Mouse (Mus musculus): ENCODE results near the gene Thbs3. TPM values are rescaled to one million over a fixed set of nuclear protein-coding genes. Genes with fewer than 3 reads are reported as not detected.

Gene Thbs3
- polyA plus RNA-seq (2014; fragmentation: Illumina TruSeq; extraction: RNeasy Lipid Tissue Mini Kit (QIAGEN cat#74804); ENCODE audit: low read depth, low replicate concordance) = 0.73 TPM

GRCm38 (mm10) chr3:89214681-89215411, at the start of gene Thbs3:
Gene Thbs3 (plus strand): TSS chr3:89215180.

GRCm38 (mm10) chr3:89177242-89178106, 37.5 kb upstream of the Thbs3 start, which contains the start of gene Scamp3:
Gene Scamp3 (plus strand): TSS chr3:89177473.

GRCm38 (mm10) chr3:89183058-89183958, 31.7 kb upstream of the Thbs3 start, which contains the start of gene Fam189b:
Gene Fam189b (plus strand): TSS chr3:89183143.

GRCm38 (mm10) chr3:89202253-89203141, 12.5 kb upstream of the Thbs3 start, which contains the start of gene Gba:
Gene Gba (plus strand): TSS chr3:89202928.

GRCm38 (mm10) chr3:89226900-89227299, 11.9 kb downstream of the Thbs3 start, which contains the start of gene Mtx1:
Gene Mtx1 (minus strand): TSS chr3:89227088.

GRCm38 (mm10) chr3:89228836-89229235, 13.9 kb downstream of the Thbs3 start, which contains the start of gene Muc1:
Gene Muc1 (plus strand): TSS chr3:89229057.

GRCm38 (mm10) chr3:89245688-89246171, 30.8 kb downstream of the Thbs3 start, which contains the start of gene Krtcap2:
Gene Krtcap2 (plus strand): TSS chr3:89245966.

GRCm38 (mm10) chr3:89246261-89247100, 31.5 kb downstream of the Thbs3 start, which contains the start of gene Trim46:
Gene Trim46 (minus strand): TSS chr3:89246309.

GRCm38 (mm10) chr3:89259076-89259475, 44.1 kb downstream of the Thbs3 start, which contains the start of gene Dpm3:
Gene Dpm3 (plus strand): TSS chr3:89259358.

GRCm38 (mm10) chr3:89270051-89270755, 55.2 kb downstream of the Thbs3 start, which contains the start of gene Slc50a1:
Gene Slc50a1 (minus strand): TSS chr3:89270570.

Other genes with a start within 250 kb of the Thbs3 start
- gene Rusc1, start 121.9 kb upstream of the Thbs3 start, polyA plus RNA-seq (2014; fragmentation: Illumina TruSeq; extraction: RNeasy Lipid Tissue Mini Kit (QIAGEN cat#74804); ENCODE audit: low read depth, low replicate concordance) = 5.8 TPM
- gene Gm43738, start 114.1 kb upstream of the Thbs3 start, polyA plus RNA-seq (2014; fragmentation: Illumina TruSeq; extraction: RNeasy Lipid Tissue Mini Kit (QIAGEN cat#74804); ENCODE audit: low read depth, low replicate concordance) = not detected
- gene Fdps, start 113.2 kb upstream of the Thbs3 start, polyA plus RNA-seq (2014; fragmentation: Illumina TruSeq; extraction: RNeasy Lipid Tissue Mini Kit (QIAGEN cat#74804); ENCODE audit: low read depth, low replicate concordance) = 6.4 TPM
- gene Pklr, start 79.0 kb upstream of the Thbs3 start, polyA plus RNA-seq (2014; fragmentation: Illumina TruSeq; extraction: RNeasy Lipid Tissue Mini Kit (QIAGEN cat#74804); ENCODE audit: low read depth, low replicate concordance) = 10.3 TPM
- not detected for gene Hcn3, start 55.0 kb upstream of the Thbs3 start, polyA plus RNA-seq (2014; fragmentation: Illumina TruSeq; extraction: RNeasy Lipid Tissue Mini Kit (QIAGEN cat#74804); ENCODE audit: low read depth, low replicate concordance)
- 6.5 TPM for gene Clk2, start 50.4 kb upstream of the Thbs3 start, polyA plus RNA-seq (2014; fragmentation: Illumina TruSeq; extraction: RNeasy Lipid Tissue Mini Kit (QIAGEN cat#74804); ENCODE audit: low read depth, low replicate concordance)
- 7.7 TPM for gene Scamp3, start 37.7 kb upstream of the Thbs3 start, polyA plus RNA-seq (2014; fragmentation: Illumina TruSeq; extraction: RNeasy Lipid Tissue Mini Kit (QIAGEN cat#74804); ENCODE audit: low read depth, low replicate concordance)
- gene Fam189b, start 32.0 kb upstream of the Thbs3 start, polyA plus RNA-seq (2014; fragmentation: Illumina TruSeq; extraction: RNeasy Lipid Tissue Mini Kit (QIAGEN cat#74804); ENCODE audit: low read depth, low replicate concordance) = not detected
- gene Gba, start 12.3 kb upstream of the Thbs3 start, polyA plus RNA-seq (2014; fragmentation: Illumina TruSeq; extraction: RNeasy Lipid Tissue Mini Kit (QIAGEN cat#74804); ENCODE audit: low read depth, low replicate concordance) = 10.7 TPM
- 50.1 TPM for gene Mtx1, start 11.9 kb downstream of the Thbs3 start, polyA plus RNA-seq (2014; fragmentation: Illumina TruSeq; extraction: RNeasy Lipid Tissue Mini Kit (QIAGEN cat#74804); ENCODE audit: low read depth, low replicate concordance)
- 9.3 TPM for gene Muc1, start 13.9 kb downstream of the Thbs3 start, polyA plus RNA-seq (2014; fragmentation: Illumina TruSeq; extraction: RNeasy Lipid Tissue Mini Kit (QIAGEN cat#74804); ENCODE audit: low read depth, low replicate concordance)
- 27.7 TPM for gene Krtcap2, start 30.8 kb downstream of the Thbs3 start, polyA plus RNA-seq (2014; fragmentation: Illumina TruSeq; extraction: RNeasy Lipid Tissue Mini Kit (QIAGEN cat#74804); ENCODE audit: low read depth, low replicate concordance)
- not detected for gene Trim46, start 31.1 kb downstream of the Thbs3 start, polyA plus RNA-seq (2014; fragmentation: Illumina TruSeq; extraction: RNeasy Lipid Tissue Mini Kit (QIAGEN cat#74804); ENCODE audit: low read depth, low replicate concordance)
- not detected for gene Dpm3, start 44.2 kb downstream of the Thbs3 start, polyA plus RNA-seq (2014; fragmentation: Illumina TruSeq; extraction: RNeasy Lipid Tissue Mini Kit (QIAGEN cat#74804); ENCODE audit: low read depth, low replicate concordance)
- 10.2 TPM for gene Slc50a1, start 55.4 kb downstream of the Thbs3 start, polyA plus RNA-seq (2014; fragmentation: Illumina TruSeq; extraction: RNeasy Lipid Tissue Mini Kit (QIAGEN cat#74804); ENCODE audit: low read depth, low replicate concordance)
- gene Efna1, start 66.0 kb downstream of the Thbs3 start, polyA plus RNA-seq (2014; fragmentation: Illumina TruSeq; extraction: RNeasy Lipid Tissue Mini Kit (QIAGEN cat#74804); ENCODE audit: low read depth, low replicate concordance) = 8.2 TPM
- not detected for gene Efna3, start 107.8 kb downstream of the Thbs3 start, polyA plus RNA-seq (2014; fragmentation: Illumina TruSeq; extraction: RNeasy Lipid Tissue Mini Kit (QIAGEN cat#74804); ENCODE audit: low read depth, low replicate concordance)
- gene Efna4, start 122.8 kb downstream of the Thbs3 start, polyA plus RNA-seq (2014; fragmentation: Illumina TruSeq; extraction: RNeasy Lipid Tissue Mini Kit (QIAGEN cat#74804); ENCODE audit: low read depth, low replicate concordance) = not detected
- gene Adam15, start 134.8 kb downstream of the Thbs3 start, polyA plus RNA-seq (2014; fragmentation: Illumina TruSeq; extraction: RNeasy Lipid Tissue Mini Kit (QIAGEN cat#74804); ENCODE audit: low read depth, low replicate concordance) = 4.4 TPM
- gene Dcst2, start 146.8 kb downstream of the Thbs3 start, polyA plus RNA-seq (2014; fragmentation: Illumina TruSeq; extraction: RNeasy Lipid Tissue Mini Kit (QIAGEN cat#74804); ENCODE audit: low read depth, low replicate concordance) = not detected
- gene Dcst1, start 150.1 kb downstream of the Thbs3 start, polyA plus RNA-seq (2014; fragmentation: Illumina TruSeq; extraction: RNeasy Lipid Tissue Mini Kit (QIAGEN cat#74804); ENCODE audit: low read depth, low replicate concordance) = not detected
- gene Zbtb7b, start 179.6 kb downstream of the Thbs3 start, polyA plus RNA-seq (2014; fragmentation: Illumina TruSeq; extraction: RNeasy Lipid Tissue Mini Kit (QIAGEN cat#74804); ENCODE audit: low read depth, low replicate concordance) = 2.8 TPM
- gene Lenep, start 187.6 kb downstream of the Thbs3 start, polyA plus RNA-seq (2014; fragmentation: Illumina TruSeq; extraction: RNeasy Lipid Tissue Mini Kit (QIAGEN cat#74804); ENCODE audit: low read depth, low replicate concordance) = 1.6 TPM
- gene Flad1, start 196.7 kb downstream of the Thbs3 start, polyA plus RNA-seq (2014; fragmentation: Illumina TruSeq; extraction: RNeasy Lipid Tissue Mini Kit (QIAGEN cat#74804); ENCODE audit: low read depth, low replicate concordance) = 1.8 TPM
- gene Cks1b, start 203.2 kb downstream of the Thbs3 start, polyA plus RNA-seq (2014; fragmentation: Illumina TruSeq; extraction: RNeasy Lipid Tissue Mini Kit (QIAGEN cat#74804); ENCODE audit: low read depth, low replicate concordance) = 1.6 TPM
- 16.6 TPM for gene Shc1, start 203.3 kb downstream of the Thbs3 start, polyA plus RNA-seq (2014; fragmentation: Illumina TruSeq; extraction: RNeasy Lipid Tissue Mini Kit (QIAGEN cat#74804); ENCODE audit: low read depth, low replicate concordance)
- 5.3 TPM for gene Pygo2, start 215.0 kb downstream of the Thbs3 start, polyA plus RNA-seq (2014; fragmentation: Illumina TruSeq; extraction: RNeasy Lipid Tissue Mini Kit (QIAGEN cat#74804); ENCODE audit: low read depth, low replicate concordance)
- 12.9 TPM for gene Pbxip1, start 221.5 kb downstream of the Thbs3 start, polyA plus RNA-seq (2014; fragmentation: Illumina TruSeq; extraction: RNeasy Lipid Tissue Mini Kit (QIAGEN cat#74804); ENCODE audit: low read depth, low replicate concordance)
- gene Pmvk, start 239.4 kb downstream of the Thbs3 start, polyA plus RNA-seq (2014; fragmentation: Illumina TruSeq; extraction: RNeasy Lipid Tissue Mini Kit (QIAGEN cat#74804); ENCODE audit: low read depth, low replicate concordance) = not detected

All from kidney, adult 10 weeks (tissue).